Mouse (Mus musculus): Measurements from ENCODE around the gene Fam222a. TPM values are rescaled to one million over a fixed set of nuclear protein-coding genes. Genes with fewer than 3 reads are reported as not detected.

The Fam222a gene
- total RNA-seq, 2 experiments from 2014 or later = 7.2 to 8.0 TPM

DNA sequence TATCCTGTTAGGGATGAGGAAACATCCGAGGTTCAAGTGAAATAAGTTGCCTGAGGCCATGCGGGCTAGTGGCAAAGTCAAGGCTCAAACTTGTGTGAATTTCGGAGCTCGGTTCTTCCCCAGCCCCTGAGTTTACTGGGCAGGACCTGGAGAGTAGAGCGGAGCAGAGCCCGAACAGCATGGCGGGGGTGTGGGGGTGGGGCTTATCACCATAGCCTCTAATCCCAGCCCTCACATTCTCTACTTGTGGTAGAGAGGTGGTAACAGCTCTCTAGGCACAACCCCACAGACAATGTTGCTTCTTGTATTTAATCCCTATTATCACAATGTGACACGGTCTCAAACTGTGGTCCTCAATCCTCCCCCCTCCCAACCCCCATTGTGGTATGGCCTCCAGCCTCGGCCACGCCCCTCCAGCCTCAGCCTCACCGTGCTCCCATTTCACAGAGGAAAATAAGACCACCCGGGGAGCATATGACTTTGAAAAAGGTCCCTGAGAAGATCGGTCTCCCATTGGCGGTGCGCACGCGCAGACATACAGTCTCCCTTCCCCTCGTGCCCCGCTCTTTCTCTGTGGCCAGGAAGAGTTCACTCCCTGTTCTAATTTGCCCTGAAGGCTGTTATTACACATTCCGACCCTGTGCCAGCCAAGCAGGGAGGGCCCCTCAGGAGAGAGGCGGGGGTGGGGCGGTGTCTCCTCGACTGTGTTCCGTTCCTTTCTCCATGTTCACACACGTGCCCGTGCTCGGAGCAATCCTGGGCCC, 79.6 kb downstream of the Fam222a start:
- DNase-seq = peak in 1 of 2 experiments; percentile 41

DNA sequence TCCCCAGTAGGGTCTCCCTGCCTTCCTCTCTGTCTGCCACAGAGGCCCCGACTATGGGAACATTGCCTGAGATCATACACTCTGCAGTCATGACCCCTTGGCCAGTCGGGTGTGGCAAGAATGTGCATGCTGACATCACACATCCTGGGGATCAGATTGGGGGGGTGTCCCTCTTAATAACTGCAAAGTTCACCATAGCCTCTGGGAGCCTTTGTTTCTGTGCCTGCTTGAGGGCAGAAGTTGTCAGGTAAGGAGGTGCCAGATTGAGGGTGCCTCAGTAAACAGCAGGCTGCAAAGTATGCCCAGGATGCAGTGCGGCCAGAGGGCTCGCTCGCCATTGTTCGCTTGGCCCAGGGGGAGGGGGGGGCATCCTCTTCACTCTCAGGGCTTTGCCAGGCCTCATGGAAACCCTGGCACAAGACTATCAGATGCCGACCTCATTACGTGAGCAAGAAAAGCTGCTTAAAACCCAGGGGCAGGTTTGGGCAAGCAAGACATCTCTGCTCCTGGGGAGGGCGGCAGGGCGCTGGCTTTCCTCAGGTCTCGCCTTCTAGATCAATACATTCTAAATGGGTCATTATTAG, 81.0 kb downstream of the Fam222a start:
- intact Hi-C loops (cut with DNase I) = no loop called here
- DNase-seq = no peak

More for the DNA sequence above, 79.6 kb downstream of the Fam222a start:
- intact Hi-C loops (cut with DNase I) = no loop called here

DNA sequence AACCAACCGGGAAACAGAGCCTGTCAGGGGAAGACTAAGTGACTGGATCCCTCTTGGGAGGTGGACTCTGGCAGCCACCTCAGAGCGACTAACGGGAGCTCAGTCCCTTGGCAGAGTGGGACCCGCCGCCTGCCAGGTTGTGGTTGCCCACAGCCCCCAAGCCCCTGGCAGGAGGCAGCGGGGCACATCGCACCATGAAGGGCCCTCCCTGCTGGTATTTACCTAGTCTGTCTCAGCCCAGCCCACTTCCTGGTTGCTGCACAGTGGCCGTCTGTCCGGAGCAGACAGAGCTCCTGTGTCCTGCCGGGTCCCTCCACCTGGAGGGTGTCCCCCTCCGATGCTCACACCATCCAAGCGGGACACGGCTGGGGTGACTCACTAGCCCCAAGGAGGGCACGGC, 83.2 kb downstream of the Fam222a start:
- intact Hi-C loops (cut with DNase I) = no loop called here
- DNase-seq = no peak

DNA sequence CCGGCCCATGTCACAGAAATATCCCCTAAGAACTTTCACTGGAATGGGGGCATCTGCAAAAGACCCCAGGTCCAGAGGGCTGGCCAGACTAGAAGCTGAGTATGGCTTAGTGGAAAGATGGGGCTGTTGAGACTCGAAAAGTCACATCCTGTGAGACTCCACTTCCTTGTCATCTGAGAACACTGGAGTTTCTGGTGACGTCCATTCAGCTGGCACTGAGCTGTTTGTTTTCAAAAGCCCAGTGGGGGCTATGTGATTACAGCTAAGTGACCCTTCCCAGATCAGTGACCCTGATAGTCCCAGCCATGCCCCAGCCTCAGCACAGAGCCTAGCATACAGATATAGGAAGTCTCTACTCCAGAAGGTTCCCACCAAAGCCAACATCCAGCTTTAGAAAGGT, 83.6 kb downstream of the Fam222a start:
- intact Hi-C loops (cut with DNase I) = no loop called here
- DNase-seq = no peak

DNA sequence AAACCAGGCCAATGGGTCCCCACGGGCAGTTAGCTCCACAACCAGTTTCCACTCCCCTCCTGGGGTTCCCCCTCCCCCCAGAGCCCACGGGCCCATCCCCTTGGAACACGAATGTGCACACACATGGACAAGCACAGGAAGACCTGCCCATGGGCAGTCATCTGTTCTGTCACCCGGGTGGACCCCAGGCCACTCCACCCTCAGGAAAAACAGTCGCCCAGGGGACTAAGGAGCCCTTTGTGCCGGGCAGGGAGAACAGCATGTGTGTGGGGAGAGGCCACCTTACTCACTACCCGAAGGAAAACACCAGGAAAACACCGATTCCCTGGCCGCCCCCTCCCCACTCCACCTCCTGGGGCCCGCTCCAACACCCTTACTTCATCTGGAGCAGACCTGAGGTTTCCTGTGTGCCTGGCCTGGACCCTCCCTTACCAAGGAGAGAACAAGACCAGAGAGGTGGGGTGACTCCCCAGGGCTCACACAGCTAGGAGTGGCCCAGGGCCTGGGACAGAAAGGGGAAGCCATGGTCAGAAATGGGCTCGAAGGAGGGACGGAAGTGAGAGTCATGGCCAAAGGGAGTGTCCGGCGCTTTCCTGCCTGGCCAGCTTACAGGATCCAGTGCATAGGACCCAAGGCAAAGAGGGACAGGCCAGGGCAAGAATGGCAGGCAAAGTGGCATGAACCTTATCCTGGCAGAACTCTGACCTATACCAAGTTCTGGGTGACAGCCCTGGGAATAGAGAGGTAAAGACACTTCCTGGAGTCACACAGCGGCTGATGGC, 86.0 kb downstream of the Fam222a start:
- intact Hi-C loops (cut with DNase I) = no loop called here
- peak; percentile 40 to 45 for DNase-seq

DNA sequence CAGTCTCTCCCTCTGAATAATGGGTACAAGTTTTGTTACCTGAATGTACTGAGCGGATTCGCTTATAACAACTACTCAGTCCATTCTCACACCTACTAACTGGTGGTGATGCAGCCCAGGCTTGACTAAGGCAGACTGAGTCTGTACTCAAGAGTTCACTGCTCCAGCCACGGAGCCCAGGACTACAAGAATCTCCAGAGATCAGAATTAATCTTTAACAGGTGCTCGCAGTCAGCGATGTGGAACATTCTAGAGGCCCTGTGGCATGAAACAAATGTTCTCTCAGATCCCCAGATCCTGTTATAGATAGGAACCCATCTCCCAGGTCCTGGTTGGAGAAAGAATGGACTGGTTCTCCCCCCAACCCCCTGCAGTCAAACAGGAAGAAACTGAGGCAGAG, 87.9 kb downstream of the Fam222a start:
- no peak for DNase-seq
- intact Hi-C loops (cut with DNase I) = no loop called here

DNA sequence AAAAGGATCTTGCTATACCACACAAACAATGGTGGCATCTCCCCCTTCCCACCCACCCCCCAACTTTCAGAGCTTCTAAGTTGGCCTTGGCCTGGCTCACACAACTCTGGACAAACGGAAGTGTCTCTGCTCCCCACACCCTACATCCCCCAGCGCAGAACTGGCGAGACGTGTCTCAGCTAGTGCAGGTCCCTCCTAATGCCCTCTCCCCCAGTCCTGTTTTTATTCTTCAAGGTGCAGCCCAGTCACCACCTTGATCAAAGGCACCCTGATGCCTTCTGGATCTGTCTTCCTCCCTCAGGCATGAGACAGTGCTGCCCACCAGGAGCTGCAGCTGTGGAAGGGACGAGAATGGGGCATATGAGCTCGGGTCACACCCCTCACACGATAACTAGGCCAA, 88.5 kb downstream of the Fam222a start:
- intact Hi-C loops (cut with DNase I) = no loop called here

DNA sequence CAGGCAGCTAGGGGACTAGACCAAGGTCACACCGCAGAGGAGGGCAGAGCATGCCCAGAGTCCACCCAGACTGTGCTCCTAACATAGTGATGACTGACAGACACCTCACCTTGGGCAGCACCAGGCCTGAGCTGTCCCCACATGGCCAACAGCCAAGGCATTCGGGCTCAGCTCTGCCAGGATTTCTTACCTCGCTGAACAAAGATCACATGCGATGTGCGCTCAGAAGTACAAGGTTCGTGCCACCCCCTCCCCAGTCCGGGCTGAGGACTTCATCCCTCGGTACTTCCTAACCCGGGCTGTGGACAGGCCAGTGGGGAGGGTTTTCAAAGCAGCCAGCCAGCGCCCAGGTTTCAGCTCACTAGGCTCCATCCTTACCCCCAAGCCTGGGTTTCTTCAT, 89.6 kb downstream of the Fam222a start:
- intact Hi-C loops (cut with DNase I) = no loop called here

More for the DNA sequence above, 88.5 kb downstream of the Fam222a start:
- DNase-seq = no peak

DNA sequence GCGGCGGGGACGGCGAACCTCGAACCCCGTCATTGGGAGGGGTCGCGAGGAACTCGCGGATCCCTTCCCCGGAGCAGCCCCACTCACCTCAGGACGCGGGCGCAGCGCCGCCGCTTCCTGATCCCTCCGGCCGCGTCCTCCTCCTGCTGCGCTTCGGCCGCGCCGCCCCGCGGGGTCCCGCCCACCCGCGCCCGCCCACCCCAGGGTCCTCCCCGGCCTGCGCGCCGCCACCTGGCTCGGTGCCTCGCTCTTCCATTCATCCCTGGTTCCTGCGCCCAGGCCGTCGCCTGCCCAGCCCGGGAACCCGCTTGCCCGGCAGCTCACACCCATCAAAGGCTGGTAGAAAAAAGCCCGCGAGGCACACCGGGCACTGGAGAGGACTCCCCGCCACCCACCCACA, 90.4 kb downstream of the Fam222a start, which contains the start of gene Trpv4:
Trpv4 (minus strand) TSS at position 167 of the 400 bp plus-strand sequence.
- intact Hi-C loops (cut with DNase I) = no loop called here
- DNase-seq = no peak

More for the DNA sequence above, 89.6 kb downstream of the Fam222a start:
- DNase-seq = no peak

DNA sequence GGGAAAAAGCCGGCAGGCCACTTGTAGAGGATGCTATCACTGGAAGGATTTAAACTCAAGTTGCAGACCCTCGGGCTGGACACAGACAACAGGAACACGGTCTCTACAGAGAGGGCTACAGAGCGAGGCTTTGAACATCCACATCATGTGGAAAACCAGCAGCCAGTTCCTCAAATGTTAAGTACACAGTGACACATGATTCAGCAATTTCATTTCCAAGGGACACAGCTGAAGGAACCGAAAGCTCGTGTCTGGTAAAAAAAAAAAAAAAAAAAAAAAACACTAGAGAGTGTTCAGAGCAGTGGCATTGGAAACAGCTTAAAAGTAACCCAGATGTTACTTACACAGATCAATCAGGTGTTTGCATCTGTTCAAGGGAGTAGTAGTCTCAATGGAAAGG, 93.2 kb downstream of the Fam222a start:
- intact Hi-C loops (cut with DNase I) = no loop called here
- DNase-seq = no peak

Other genes starting within 250 kb of the Fam222a start
- 10 to 100 TPM; 80.7 to 80.8 TPM for gene Kctd10, start 187.5 kb upstream of the Fam222a start, total RNA-seq (2021)
- gene Ube3b, start 187.4 kb upstream of the Fam222a start, total RNA-seq (2021) = 10 to 100 TPM; 68.1 to 70.7 TPM
- gene Mmab, start 124.0 kb upstream of the Fam222a start, total RNA-seq (2021) = 10 to 100 TPM; 10.6 TPM
- 10 to 100 TPM in 1 of 2 experiments, 1 to 10 TPM in 1; 8.7 to 10.2 TPM for gene Mvk, start 123.7 kb upstream of the Fam222a start, total RNA-seq (2021)
- gene Trpv4, start 90.4 kb downstream of the Fam222a start, total RNA-seq (2021) = 1 to 10 TPM; 2.9 to 6.0 TPM
- gene Gltp, start 123.0 kb downstream of the Fam222a start, total RNA-seq (2021) = 10 to 100 TPM; 20.6 to 21.5 TPM
- gene Tchp, start 139.7 kb downstream of the Fam222a start, total RNA-seq (2021) = 1 to 10 TPM; 5.1 to 5.7 TPM
- 10 to 100 TPM; 54.4 to 55.6 TPM for gene Ankrd13a, start 206.7 kb downstream of the Fam222a start, total RNA-seq (2021)
- gene Git2, start 207.5 kb downstream of the Fam222a start, total RNA-seq (2021) = 10 to 100 TPM; 48.0 to 52.2 TPM